Mouse (Mus musculus) frontal cortex, postnatal 14 days (tissue): Measurements from ENCODE around the gene Spry2.

Experiments used
- DNase-seq, 2 experiments: peaks; one replicate each; pipeline ENCODE4 v3.0.0; 2022; ENCODE audit warnings: low spot score in 2 of 2

The Spry2 gene

DNA sequence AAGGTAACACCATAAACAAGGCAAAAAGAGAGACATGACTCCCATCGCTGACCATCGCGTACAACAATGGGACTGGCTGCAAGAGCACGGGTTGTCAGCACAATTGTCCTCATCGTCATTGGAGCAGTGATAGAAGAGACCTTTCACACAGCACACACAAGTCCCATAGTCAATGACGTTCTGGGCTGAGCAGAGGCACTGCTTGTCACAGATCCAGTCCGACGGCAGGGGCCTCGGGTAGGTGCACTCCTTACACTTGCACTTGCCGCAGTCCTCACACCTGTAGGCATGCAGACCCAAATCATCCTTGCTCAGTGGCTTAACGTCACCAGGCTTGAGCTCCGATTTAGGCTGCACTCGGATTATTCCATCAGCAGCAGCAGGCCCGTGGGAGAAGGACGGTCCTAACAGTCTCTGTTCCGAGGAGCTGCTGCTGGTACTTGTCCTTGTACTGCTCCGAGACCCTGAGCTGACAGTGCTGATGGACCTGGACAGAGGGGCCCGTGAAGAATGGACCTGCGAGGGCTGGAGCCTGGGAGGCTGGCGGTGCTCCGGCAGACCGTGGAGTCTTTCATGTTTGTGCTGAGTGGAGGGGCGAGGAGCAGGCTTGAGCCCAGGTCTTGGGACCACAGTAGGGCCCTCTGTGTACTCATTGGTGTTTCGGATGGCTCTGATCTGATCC is 3.5 kb downstream of the Spry2 start:
- peak; percentile 40 to 41 for DNase-seq

DNA sequence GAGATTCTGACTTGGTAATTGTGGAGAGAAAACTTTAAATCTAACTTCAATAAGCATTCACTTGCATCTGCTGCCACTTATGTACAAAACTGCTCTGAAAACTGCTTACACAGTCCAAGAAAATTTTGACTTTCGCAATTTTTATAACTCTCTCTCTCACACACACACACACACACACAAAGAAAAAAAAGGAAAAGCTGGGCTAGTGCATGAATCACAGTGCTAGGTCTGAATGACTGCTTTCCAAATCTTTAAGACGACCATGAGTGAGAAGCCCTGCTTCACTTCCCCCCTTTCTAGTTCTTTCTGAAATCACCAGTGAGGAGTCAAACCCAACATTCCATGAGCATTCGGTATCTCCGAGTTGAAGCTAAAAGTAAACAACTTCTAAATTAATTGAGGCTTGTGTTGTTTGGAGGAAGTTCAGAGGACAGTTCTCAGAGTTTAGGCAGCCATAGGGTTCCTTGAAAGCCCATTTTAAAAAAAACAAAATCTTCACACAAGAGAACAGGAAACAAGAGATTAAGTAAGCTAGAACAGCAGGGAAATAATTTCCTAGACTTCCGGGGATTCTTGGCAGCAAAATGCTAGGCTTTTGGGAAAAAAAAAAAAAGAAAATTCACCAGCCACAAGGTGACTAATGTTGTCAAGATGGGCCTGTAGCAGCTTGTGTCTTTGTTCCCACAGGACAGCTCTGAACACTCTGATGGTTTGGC is 5.9 kb downstream of the Spry2 start:
- DNase-seq: no peak

GRCm38 (mm10) chr14:105886643-105887374 is 9.8 kb downstream of the Spry2 start:
- no peak for DNase-seq

- DNase-seq: no peak
Observed at GRCm38 (mm10) chr14:105885249-105885648, 11.4 kb downstream of the Spry2 start.

DNA sequence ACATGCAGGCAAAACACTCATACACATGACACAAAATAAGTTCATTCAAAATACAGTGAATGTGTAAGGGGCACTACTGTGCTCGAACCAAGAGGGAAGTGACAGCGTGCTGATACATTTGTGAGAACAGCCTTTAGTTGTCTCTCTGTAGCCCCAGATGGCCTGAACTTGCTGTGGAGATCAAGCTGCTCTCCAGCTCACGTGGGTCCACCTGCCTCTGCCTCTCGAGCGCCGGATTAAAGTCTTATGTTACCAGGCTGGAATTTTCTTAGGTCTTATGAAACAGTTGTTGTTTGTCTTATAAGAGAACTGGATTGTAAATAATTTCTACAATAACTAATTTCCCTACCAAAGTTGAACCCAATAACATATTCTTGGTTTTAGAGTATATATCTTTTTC is 13.4 kb downstream of the Spry2 start:
- DNase-seq: no peak

DNA sequence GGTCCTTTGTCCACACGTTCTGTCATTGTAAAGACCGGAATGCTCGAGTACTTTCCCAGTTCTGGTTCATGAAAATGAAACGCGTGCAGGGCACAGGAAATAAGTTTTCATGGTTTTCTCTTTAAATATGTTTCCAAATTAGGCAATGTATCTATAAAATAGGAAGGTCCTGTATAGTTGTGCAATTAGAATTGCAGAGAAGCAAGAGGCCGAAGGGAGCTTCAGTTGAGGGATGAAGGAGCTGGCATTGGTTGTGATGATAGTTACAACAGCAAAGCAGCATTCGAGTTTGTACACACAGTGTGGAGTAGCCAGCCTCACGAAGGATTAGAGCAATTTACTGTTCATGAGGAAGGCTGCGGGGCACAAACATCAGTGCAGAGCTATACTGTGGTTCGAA is 18.3 kb downstream of the Spry2 start:
- DNase-seq: no peak

DNA sequence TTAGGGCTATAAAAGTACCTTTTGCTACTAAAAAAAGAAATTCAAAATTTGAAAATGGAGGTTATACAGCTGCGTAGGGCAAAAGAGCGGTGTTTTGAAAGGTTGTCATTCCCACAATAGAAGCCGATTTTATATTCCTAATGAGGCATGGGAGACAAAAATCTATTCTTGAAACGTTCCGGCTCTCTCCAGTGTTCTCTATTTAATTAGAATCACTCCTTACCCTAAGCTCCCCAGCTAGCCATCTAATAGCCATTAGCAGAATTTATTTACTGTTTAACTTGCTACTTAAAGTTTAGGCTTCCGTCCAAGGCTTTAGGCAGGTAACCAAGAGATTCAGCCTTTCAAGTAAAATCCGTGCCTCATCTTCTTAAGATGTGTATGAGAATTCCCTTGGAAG is 20.2 kb downstream of the Spry2 start:
- DNase-seq: no peak

DNA sequence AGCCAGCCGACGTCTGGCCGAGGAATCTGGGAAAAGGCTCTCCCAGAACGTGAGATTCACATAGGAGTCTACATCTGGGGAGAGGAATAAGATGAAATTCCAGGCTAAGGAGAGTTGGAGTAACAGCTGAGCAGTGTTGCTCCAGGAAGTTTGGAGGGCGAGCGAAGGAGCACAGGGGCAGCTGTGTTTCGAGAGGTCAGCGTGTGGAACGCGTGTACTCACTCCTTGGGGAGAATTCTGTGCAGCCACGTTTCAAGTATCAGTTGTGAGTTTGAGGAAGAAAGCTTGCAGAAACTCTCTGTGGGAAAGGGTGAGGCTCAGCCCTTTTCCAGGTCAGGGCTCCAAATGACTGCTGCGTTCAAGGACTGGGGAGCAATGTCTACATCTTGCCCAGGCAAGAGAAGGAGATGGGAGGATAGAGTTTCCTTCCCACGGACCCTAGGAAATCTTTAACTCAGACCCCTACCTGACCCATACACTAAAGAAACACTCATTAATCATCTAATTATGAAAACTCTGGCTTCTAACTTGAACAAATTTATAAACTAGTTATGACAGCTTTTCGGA is 26.2 kb downstream of the Spry2 start:
- no peak for DNase-seq

DNA sequence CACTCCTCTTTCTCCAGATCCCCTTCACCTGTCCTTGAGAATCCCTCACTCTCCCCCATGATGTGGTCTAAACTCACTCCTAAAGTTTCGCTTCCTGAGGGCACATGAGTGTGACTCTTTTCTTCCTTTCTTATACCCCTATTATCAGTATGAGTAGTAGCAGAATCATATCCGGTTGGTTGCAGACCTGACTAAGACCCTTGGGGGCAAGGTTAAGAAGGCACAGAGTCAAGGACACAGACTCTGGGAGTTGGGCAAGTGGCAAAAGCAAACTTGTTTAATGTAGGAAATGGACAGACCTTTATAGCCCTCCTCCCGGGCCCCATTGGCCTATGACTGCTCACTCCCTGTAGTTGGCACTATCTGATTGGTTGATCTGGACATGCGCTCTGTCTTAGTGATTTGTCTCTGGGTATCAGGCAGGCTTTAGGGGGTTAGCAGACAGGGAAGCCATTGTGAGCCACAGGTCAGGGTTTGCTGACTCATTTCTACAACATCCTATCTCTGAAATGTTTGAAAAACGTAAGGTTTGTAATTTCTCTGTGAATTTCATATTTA is 31.2 kb downstream of the Spry2 start:
- no peak for DNase-seq

DNA sequence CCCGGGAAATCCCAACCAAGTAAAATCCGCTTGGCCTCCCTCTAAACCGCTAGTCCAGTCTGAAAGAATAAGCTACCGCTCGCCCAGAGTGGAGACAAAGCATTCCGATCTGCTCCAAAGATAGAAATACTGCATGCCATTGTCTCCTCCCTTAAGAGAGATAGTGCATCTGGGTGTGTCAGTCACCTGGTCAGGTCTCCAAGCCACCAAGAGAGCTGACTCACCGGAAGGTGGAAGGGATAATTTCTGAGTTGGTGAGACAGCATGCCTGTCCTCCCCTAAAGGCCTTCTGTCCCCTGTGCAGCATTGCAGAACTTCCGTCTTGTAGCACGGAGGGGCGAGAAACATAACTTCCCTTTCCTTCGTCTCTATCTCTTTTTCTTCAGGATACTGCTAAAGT is 34.4 kb downstream of the Spry2 start:
- no peak for DNase-seq

DNA sequence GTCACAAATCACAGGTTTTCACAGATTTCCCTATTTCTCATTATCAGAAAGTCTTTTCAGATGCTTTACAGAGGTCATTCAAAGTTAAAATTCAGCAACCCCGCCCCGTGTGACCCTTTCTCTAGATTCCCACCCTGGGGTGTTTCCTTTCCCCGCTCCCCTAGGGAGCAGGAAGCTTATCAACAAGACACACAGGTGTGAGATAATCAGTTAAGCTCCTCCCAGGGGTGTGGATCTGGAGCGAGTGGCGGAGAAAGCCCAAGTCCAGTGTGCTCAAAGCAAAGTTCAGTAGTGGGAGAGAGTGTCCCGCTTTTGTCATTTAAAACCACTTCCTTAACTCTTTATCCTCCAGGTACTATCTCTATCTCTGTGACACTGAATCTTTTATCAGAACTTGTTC is 35.7 kb downstream of the Spry2 start:
- DNase-seq: no peak

GRCm38 (mm10) chr14:105860276-105860675 is 36.3 kb downstream of the Spry2 start:
- no peak for DNase-seq

DNA sequence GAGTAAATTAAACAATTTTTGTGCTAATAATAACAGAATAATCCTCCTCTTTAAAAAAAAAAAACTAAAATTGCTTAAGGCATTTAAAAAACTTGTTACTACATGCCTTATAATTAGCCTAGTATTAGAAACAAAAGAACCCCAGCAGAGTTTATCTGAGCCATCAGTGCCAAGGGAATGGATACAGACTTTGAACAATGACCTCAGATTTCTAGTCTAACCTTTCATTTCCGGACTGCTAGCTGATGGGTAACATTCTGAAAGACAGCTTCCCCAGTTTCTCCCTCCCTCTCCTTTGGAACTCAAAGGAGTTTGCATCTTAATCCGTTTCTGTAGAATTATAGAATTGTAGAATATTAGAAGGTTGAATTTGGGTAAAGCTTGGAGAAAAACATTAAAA is 36.7 kb downstream of the Spry2 start:
- DNase-seq: no peak

DNA sequence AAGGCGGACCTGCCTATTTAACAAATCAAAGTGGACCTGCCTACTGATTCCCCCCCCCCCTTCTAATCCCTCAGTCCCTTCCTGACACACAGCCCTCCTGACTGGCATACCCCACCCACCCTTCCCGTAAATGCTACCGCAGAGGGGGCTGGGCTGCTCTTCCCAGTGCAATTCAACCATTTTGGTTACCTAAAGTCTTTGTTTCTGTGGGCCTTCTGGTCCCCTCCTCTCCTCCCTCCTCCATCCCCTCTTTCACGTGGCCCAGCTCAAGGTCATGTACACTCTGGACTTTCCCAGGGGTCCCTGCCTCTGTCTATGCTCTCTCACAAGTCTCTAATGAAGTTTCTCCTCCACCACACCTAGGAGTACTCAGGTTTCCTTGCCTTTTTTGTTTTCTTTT is 37.3 kb downstream of the Spry2 start:
- DNase-seq: no peak

GRCm38 (mm10) chr14:105858935-105859334 is 37.7 kb downstream of the Spry2 start:
- no peak for DNase-seq

- no peak for DNase-seq
Observed at GRCm38 (mm10) chr14:105851359-105852067, 45.1 kb downstream of the Spry2 start.
